Mouse (Mus musculus) cerebellum, adult 2 months (tissue): Measurements from ENCODE around the gene Dapl1.

ENCODE experiments used
- CTCF ChIP-seq: fragments of 200-500 bp; IDR thresholded peaks from 2 replicates; pipeline ENCODE4 v1.5.1; 2011; ENCODE audit warnings: low read depth, mild to moderate bottlenecking, control low read depth, low read length, moderate library complexity, borderline replicate concordance; ENCODE audit not compliant: insufficient read depth
- POLR2A ChIP-seq: fragments of 200-500 bp; IDR thresholded peaks from 2 replicates; pipeline ENCODE4 v1.6.1; 2011; ENCODE audit warnings: low read length, control low read depth, borderline replicate concordance; ENCODE audit not compliant: insufficient read depth

DNA sequence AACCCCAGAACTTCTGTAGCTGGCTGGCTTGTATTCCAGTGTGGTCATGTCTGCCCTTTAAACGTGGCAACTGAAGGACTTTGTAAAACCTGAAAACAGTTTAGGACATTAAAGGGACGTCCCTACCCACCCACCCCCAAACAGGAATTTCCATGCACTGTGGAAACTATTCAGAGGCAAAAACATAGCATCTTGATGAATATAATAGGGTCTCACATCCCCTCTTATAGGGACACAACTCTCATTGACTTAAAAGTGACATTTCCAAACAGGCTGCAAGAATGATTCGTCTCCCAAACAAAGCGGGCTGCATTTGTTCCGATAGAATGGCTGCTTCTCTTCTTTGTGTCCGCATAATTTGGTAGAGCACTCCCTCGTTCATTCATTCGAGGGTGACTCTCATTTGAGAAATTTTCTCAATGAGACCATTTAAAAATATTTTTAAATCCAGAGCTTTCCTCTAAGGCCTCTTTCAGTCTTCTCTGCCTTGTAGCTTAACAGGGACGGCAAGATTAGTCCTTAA is 59.2 kb downstream of the Dapl1 start:
- TF ChIP-seq CTCF (no peak), POLR2A (no peak)
